Mouse (Mus musculus) macrophage (primary cell): ENCODE data around the gene Gm44579. TPM values are rescaled to one million over a fixed set of nuclear protein-coding genes. Genes with fewer than 3 reads are reported as not detected.

Experiments used
- polyA plus RNA-seq: library from polyadenylated mRNA; stranded (reverse); fragments of 250-400 nt; gene quantifications from 3 replicates; pipeline ENCODE4 v1.2.4, GENCODE M21; 2018; ENCODE audit warnings: inconsistent platforms

Gene Gm44579
- polyA plus RNA-seq, 1 experiment from 2014 or later: not detected

Other genes with a start within 250 kb of the Gm44579 start
- gene Col2a1, start 216.3 kb downstream of the Gm44579 start, polyA plus RNA-seq: not detected in 3 replicates
- 4.4 to 6.7 TPM (median 5.4 TPM) in 3 replicates for gene Pfkm, start 128.4 kb downstream of the Gm44579 start, polyA plus RNA-seq
- 11.1 to 14.4 TPM (median 13.4 TPM) in 3 replicates for gene Senp1, start 127.2 kb downstream of the Gm44579 start, polyA plus RNA-seq
- gene Asb8, start 55.4 kb downstream of the Gm44579 start, polyA plus RNA-seq: 26.1 to 34.8 TPM (median 30.3 TPM) in 3 replicates
- not detected in 3 replicates for gene Ccdc184, start 53.8 kb downstream of the Gm44579 start, polyA plus RNA-seq
- gene Olfr288, start 25.4 kb downstream of the Gm44579 start, polyA plus RNA-seq: not detected in 3 replicates
- not detected in 3 replicates for gene Olfr287, start 79 bp upstream of the Gm44579 start, polyA plus RNA-seq
- not detected in 3 replicates for gene Olfr286, start 13.5 kb upstream of the Gm44579 start, polyA plus RNA-seq
- not detected in 3 replicates for gene H1fnt, start 36.3 kb upstream of the Gm44579 start, polyA plus RNA-seq
- gene Zfp641, start 75.2 kb upstream of the Gm44579 start, polyA plus RNA-seq: not detected in 3 replicates
- not detected in 3 replicates for gene Olfr285, start 96.4 kb upstream of the Gm44579 start, polyA plus RNA-seq
- gene Olfr284, start 120.0 kb upstream of the Gm44579 start, polyA plus RNA-seq: not detected in 3 replicates
- gene Olfr283, start 160.0 kb upstream of the Gm44579 start, polyA plus RNA-seq: not detected in 3 replicates
- gene Olfr282, start 210.2 kb upstream of the Gm44579 start, polyA plus RNA-seq: not detected in 3 replicates
- gene Olfr281, start 231.6 kb upstream of the Gm44579 start, polyA plus RNA-seq: not detected in 3 replicates
- gene OR5BS1P, start 248.9 kb upstream of the Gm44579 start, polyA plus RNA-seq: not detected in 3 replicates